Mouse (Mus musculus) MEL (cell line): ENCODE results near the gene Slc7a5. TPM values are rescaled to one million over a fixed set of nuclear protein-coding genes. Genes with fewer than 3 reads are reported as not detected.

Source experiments
- DNase-seq: peaks from one replicate; pipeline ENCODE4 v3.0.0; 2011; ENCODE audit warnings: low read depth, low spot score
- H3K27ac ChIP-seq: 2 replicates; pipeline ENCODE4 v1.5.1; 2012; ENCODE audit warnings: low read depth, mild to moderate bottlenecking, control low read depth, low read length, moderate library complexity; ENCODE audit not compliant: control insufficient read depth
- H3K27me3 ChIP-seq, 2 experiments: fragments of 150-350 bp in 1 of 2; sonication (generic) in 1 of 2; 2 replicates each; pipeline ENCODE4 v1.6.1; 2012; ENCODE audit warnings: low read length in 2 of 2, mild to moderate bottlenecking in 2 of 2, improper control_type of control experiment in 1 of 2, moderate library complexity in 1 of 2; ENCODE audit not compliant: insufficient read depth in 2 of 2, control insufficient read depth in 1 of 2
- H3K36me3 ChIP-seq, 2 experiments: 2 replicates each; pipeline ENCODE4 v1.6.1; 2012 to 2014; ENCODE audit warnings: low read length in 2 of 2, improper control_type of control experiment in 1 of 2, inconsistent platforms in 1 of 2, mild to moderate bottlenecking in 1 of 2; ENCODE audit not compliant: insufficient read depth in 2 of 2, control insufficient read depth in 1 of 2
- H3K4me1 ChIP-seq, 2 experiments: fragments of 150-350 bp in 1 of 2; sonication (generic) in 1 of 2; 2 replicates each; pipeline ENCODE4 v1.6.1; 2012; ENCODE audit warnings: low read length in 2 of 2, improper control_type of control experiment in 1 of 2, mild to moderate bottlenecking in 1 of 2; ENCODE audit not compliant: insufficient read depth in 2 of 2, control insufficient read depth in 1 of 2
- H3K4me3 ChIP-seq, 2 experiments: fragments of 150-350 bp in 1 of 2; sonication (generic) in 1 of 2; 2 replicates each; pipeline ENCODE4 v1.5.1; 2012; ENCODE audit warnings: low read depth in 2 of 2, low read length in 2 of 2, mild to moderate bottlenecking in 2 of 2, moderate library complexity in 2 of 2, control low read depth in 1 of 2, improper control_type of control experiment in 1 of 2; ENCODE audit not compliant: control insufficient read depth in 1 of 2, insufficient read depth in 1 of 2
- H3K79me2 ChIP-seq: 2 replicates; pipeline ENCODE4 v1.6.1; 2012; ENCODE audit warnings: mild to moderate bottlenecking, low read length, moderate library complexity; ENCODE audit not compliant: control insufficient read depth, poor library complexity, insufficient read depth
- H3K9ac ChIP-seq: 2 replicates; pipeline ENCODE4 v1.6.1; 2012; ENCODE audit warnings: low read depth, mild to moderate bottlenecking, control low read depth, low read length, moderate library complexity; ENCODE audit not compliant: control insufficient read depth, poor library complexity, severe bottlenecking
- H3K9me3 ChIP-seq: fragments of 150-350 bp; sonication (generic); replicated peaks from 2 replicates; pipeline ENCODE4 v1.6.1; 2012; ENCODE audit warnings: mild to moderate bottlenecking, low read length, improper control_type of control experiment, moderate library complexity; ENCODE audit not compliant: insufficient read depth
- BHLHE40 ChIP-seq: IDR thresholded peaks from 2 replicates; pipeline ENCODE4 v1.6.1; 2012; ENCODE audit warnings: low read depth, mild to moderate bottlenecking, inconsistent platforms, low read length, improper control_type of control experiment, borderline replicate concordance
- CHD1 ChIP-seq: IDR thresholded peaks from 2 replicates; pipeline ENCODE4 v1.6.1; 2012; ENCODE audit warnings: low read depth, mild to moderate bottlenecking, inconsistent platforms, low read length, improper control_type of control experiment
- CTCF ChIP-seq, 3 experiments: IDR thresholded peaks in 2 of 3; conservative IDR thresholded peaks in 1 of 3; 2 replicates each; pipeline ENCODE4 v1.5.1; 2011 to 2012; ENCODE audit warnings: low read length in 3 of 3, low read depth in 2 of 3, mild to moderate bottlenecking in 2 of 3, improper control_type of control experiment in 1 of 3, inconsistent platforms in 1 of 3, mixed read lengths in 1 of 3, moderate library complexity in 1 of 3; ENCODE audit not compliant: control insufficient read depth in 1 of 3, insufficient read depth in 1 of 3, poor library complexity in 1 of 3, severe bottlenecking in 1 of 3
- EP300 ChIP-seq, 2 experiments: IDR thresholded peaks; 2 replicates each; pipeline ENCODE4 v1.6.1; 2011; ENCODE audit warnings: improper control_type of control experiment in 2 of 2, low read length in 2 of 2, low read depth in 1 of 2, mild to moderate bottlenecking in 1 of 2
- GABPA ChIP-seq: IDR thresholded peaks from 2 replicates; pipeline ENCODE4 v1.6.1; 2012; ENCODE audit warnings: low read depth, mild to moderate bottlenecking, inconsistent platforms, low read length, improper control_type of control experiment, moderate library complexity
- HCFC1 ChIP-seq: IDR thresholded peaks from 2 replicates; pipeline ENCODE4 v1.6.1; 2012; ENCODE audit warnings: low read depth, mild to moderate bottlenecking, inconsistent platforms, low read length, improper control_type of control experiment, moderate library complexity
- JUND ChIP-seq: IDR thresholded peaks from 2 replicates; pipeline ENCODE4 v1.6.1; 2011; ENCODE audit warnings: low read depth, mild to moderate bottlenecking, improper control_type of control experiment, low read length
- MAFK ChIP-seq: IDR thresholded peaks from 2 replicates; pipeline ENCODE4 v1.6.1; 2011; ENCODE audit warnings: low read depth, mild to moderate bottlenecking, low read length, improper control_type of control experiment, borderline replicate concordance
- MAZ ChIP-seq: IDR thresholded peaks from 2 replicates; pipeline ENCODE4 v1.6.1; 2012; ENCODE audit warnings: low read depth, mild to moderate bottlenecking, inconsistent platforms, low read length, improper control_type of control experiment
- MEF2A ChIP-seq: IDR thresholded peaks from 2 replicates; pipeline ENCODE4 v1.6.1; 2014; ENCODE audit warnings: low read depth, mild to moderate bottlenecking, inconsistent platforms, low read length, improper control_type of control experiment; ENCODE audit not compliant: poor library complexity, insufficient replicate concordance, severe bottlenecking; ENCODE audit errors: extremely low read depth
- MXI1 ChIP-seq: IDR thresholded peaks from 2 replicates; pipeline ENCODE4 v1.6.1; 2011; ENCODE audit warnings: mild to moderate bottlenecking, low read depth, low read length, improper control_type of control experiment
- MYB ChIP-seq: IDR thresholded peaks from 2 replicates; pipeline ENCODE4 v1.6.1; 2011; ENCODE audit warnings: mild to moderate bottlenecking, low read depth, low read length, improper control_type of control experiment
- MYC ChIP-seq: IDR thresholded peaks from 2 replicates; pipeline ENCODE4 v1.6.1; 2011; ENCODE audit warnings: low read depth, mild to moderate bottlenecking, low read length, improper control_type of control experiment, moderate library complexity
- NELFE ChIP-seq: IDR thresholded peaks from 2 replicates; pipeline ENCODE4 v1.6.1; 2011; ENCODE audit warnings: low read depth, low read length, improper control_type of control experiment
- NRF1 ChIP-seq: IDR thresholded peaks from 2 replicates; pipeline ENCODE4 v1.6.1; 2014; ENCODE audit warnings: low read depth, mild to moderate bottlenecking, inconsistent platforms, low read length, improper control_type of control experiment, moderate library complexity; ENCODE audit not compliant: poor library complexity, insufficient read depth, severe bottlenecking
- POLR2A ChIP-seq, 2 experiments: IDR thresholded peaks; 2 replicates each; pipeline ENCODE4 v1.6.1; 2011 to 2012; ENCODE audit warnings: low read length in 2 of 2, mild to moderate bottlenecking in 2 of 2, control low read depth in 1 of 2, improper control_type of control experiment in 1 of 2, low read depth in 1 of 2, moderate library complexity in 1 of 2; ENCODE audit not compliant: control insufficient read depth in 1 of 2, insufficient read depth in 1 of 2, poor library complexity in 1 of 2
- POLR2AphosphoS2 ChIP-seq: IDR thresholded peaks from 2 replicates; pipeline ENCODE4 v1.6.1; 2011; ENCODE audit warnings: low read length, improper control_type of control experiment
- POLR2AphosphoS5 ChIP-seq: IDR thresholded peaks from 2 replicates; pipeline ENCODE4 v1.6.1; 2012; ENCODE audit warnings: low read depth, borderline replicate concordance, mild to moderate bottlenecking, inconsistent platforms, low read length, moderate library complexity, mixed read lengths
- RAD21 ChIP-seq: IDR thresholded peaks from 2 replicates; pipeline ENCODE4 v1.6.1; 2011; ENCODE audit warnings: mild to moderate bottlenecking, low read depth, low read length, improper control_type of control experiment
- RCOR1 ChIP-seq: IDR thresholded peaks from 2 replicates; pipeline ENCODE4 v1.6.1; 2012; ENCODE audit warnings: low read depth, mild to moderate bottlenecking, inconsistent platforms, low read length, improper control_type of control experiment
- SIN3A ChIP-seq: IDR thresholded peaks from 2 replicates; pipeline ENCODE4 v1.6.1; 2012; ENCODE audit warnings: low read length, improper control_type of control experiment, inconsistent platforms
- SMC3 ChIP-seq: IDR thresholded peaks from 2 replicates; pipeline ENCODE4 v1.6.1; 2011; ENCODE audit warnings: low read depth, low read length, improper control_type of control experiment
- TAL1 ChIP-seq: IDR thresholded peaks from 2 replicates; pipeline ENCODE4 v1.6.1; 2012; ENCODE audit warnings: mild to moderate bottlenecking, inconsistent platforms, low read length, moderate library complexity, mixed read lengths
- UBTF ChIP-seq: IDR thresholded peaks from 2 replicates; pipeline ENCODE4 v1.6.1; 2012; ENCODE audit warnings: low read depth, mild to moderate bottlenecking, inconsistent platforms, low read length, improper control_type of control experiment, moderate library complexity, borderline replicate concordance; ENCODE audit not compliant: insufficient read depth
- USF1 ChIP-seq: IDR thresholded peaks from 2 replicates; pipeline ENCODE4 v1.6.1; 2014; ENCODE audit warnings: low read depth, mild to moderate bottlenecking, inconsistent platforms, low read length, improper control_type of control experiment, moderate library complexity
- USF2 ChIP-seq, 2 experiments: IDR thresholded peaks; 2 replicates each; pipeline ENCODE4 v1.6.1; 2011 to 2012; ENCODE audit warnings: improper control_type of control experiment in 2 of 2, low read length in 2 of 2, borderline replicate concordance in 1 of 2, inconsistent platforms in 1 of 2, low read depth in 1 of 2, mild to moderate bottlenecking in 1 of 2; ENCODE audit not compliant: insufficient read depth in 1 of 2
- ZC3H11A ChIP-seq: IDR thresholded peaks from 2 replicates; pipeline ENCODE4 v1.6.1; 2012; ENCODE audit warnings: low read depth, mild to moderate bottlenecking, inconsistent platforms, low read length, improper control_type of control experiment
- ZMIZ1 ChIP-seq: IDR thresholded peaks from 2 replicates; pipeline ENCODE4 v1.6.1; 2012; ENCODE audit warnings: low read depth, mild to moderate bottlenecking, inconsistent platforms, low read length, improper control_type of control experiment, moderate library complexity
- polyA plus RNA-seq, 2 experiments: library from polyadenylated mRNA; stranded (reverse) in 1 of 2; unstranded in 1 of 2; fragments of >175 nt in 1 of 2; fragments of >200 nt in 1 of 2; gene quantifications; 2 replicates each; pipeline versions ENCODE4 v1.2.1 to v1.2.4; 2012; ENCODE audit warnings: low replicate concordance in 2 of 2, low read depth in 1 of 2; ENCODE audit not compliant: insufficient read length in 2 of 2, insufficient read depth in 1 of 2, missing spikeins in 1 of 2
- total RNA-seq: library from RNA; depleted of rRNA; stranded (reverse); fragments of 300-350 nt; gene quantifications from 2 replicates; pipeline ENCODE4 v1.2.3, GENCODE M21; 2012

Slc7a5 gene
- total and polyA plus RNA-seq, 3 experiments: 55.0 to 263 (median 108) TPM

DNA sequence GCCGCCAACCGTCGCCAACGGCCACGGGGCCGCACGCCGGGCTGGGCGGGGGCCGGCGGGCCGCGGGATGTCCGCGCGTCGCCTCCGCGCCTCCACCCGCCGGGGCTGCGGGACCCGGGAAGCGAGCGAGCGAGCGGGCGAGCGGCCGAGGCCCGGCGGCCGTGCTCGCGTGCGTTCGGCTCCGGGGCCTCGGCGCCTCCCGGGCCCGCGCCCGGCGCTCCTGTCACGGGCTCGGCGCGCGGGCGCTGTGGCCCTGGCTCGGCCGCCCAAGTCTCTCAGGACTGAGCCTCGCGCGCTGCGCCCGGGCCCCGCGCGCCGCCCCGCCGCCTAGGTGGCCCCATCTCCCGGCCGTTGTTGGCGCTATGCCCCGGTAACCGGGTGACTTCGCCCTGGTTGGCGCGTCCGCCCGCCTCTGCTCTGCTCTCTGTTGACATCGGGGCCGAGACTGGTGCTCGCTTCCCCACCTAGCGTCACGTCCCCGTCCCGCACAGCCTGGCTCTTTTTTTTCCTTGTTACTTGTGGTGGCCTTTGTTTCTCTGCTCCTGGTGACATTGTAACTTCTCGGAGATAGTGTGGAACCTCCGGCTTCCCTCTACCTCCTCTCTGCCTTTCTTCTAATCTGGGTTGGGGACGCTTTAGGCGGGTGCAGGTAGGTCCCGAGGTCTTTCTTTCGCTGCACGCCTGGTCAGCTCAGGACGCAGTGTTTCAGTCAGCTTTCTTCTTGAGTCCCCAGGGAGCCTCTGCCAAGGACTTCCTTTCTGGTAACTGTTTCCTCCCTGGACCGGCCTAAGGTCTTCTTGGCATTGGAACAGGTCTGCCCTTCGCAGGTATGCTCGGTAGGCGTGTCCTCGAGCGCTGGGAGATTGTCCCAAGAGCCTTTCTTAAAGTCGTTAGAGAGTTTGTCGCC, 43.5 kb upstream of the Slc7a5 start (continued):
- peak in 1 of 2 experiments; percentile 71; a peak in 1 of 4 replicates for TF ChIP-seq EP300 (IDR thresholded peaks at IDR 0.05; ENCODE audit: low read depth in 1 of 2, low read length in 2 of 2)
- TF ChIP-seq CHD1: peak; percentile 97
- no peak for TF ChIP-seq POLR2AphosphoS5
- TF ChIP-seq MYB: peak; percentile 99
- no peak for TF ChIP-seq HCFC1
- no peak for TF ChIP-seq RAD21
- TF ChIP-seq SMC3: no peak
- no peak for TF ChIP-seq ZC3H11A
- no peak for TF ChIP-seq UBTF
- no peak for TF ChIP-seq RCOR1
- no peak for TF ChIP-seq USF1
- TF ChIP-seq USF2 (IDR thresholded peaks at IDR 0.05; ENCODE audit: borderline replicate concordance in 1 of 2, insufficient read depth in 1 of 2, low read depth in 1 of 2, low read length in 2 of 2): no peak
- no peak; a peak in 1 of 6 replicates for TF ChIP-seq CTCF (IDR thresholded peaks at IDR 0.05 in 2 of 3, conservative IDR thresholded peaks at IDR 0.05 in 1 of 3; ENCODE audit: control insufficient read depth in 1 of 3, insufficient read depth in 1 of 3, low read depth in 2 of 3, low read length in 3 of 3, poor library complexity in 1 of 3, severe bottlenecking in 1 of 3)
- no peak for TF ChIP-seq JUND
- peak; percentile 58 for TF ChIP-seq SIN3A
- peak; percentile 74 to 75 for TF ChIP-seq POLR2A (IDR thresholded peaks at IDR 0.05; ENCODE audit: control insufficient read depth in 1 of 2, insufficient read depth in 1 of 2, low read depth in 1 of 2, low read length in 2 of 2, poor library complexity in 1 of 2)
- no peak for TF ChIP-seq NRF1
- TF ChIP-seq MEF2A: no peak
- TF ChIP-seq, all 39 proteins: peak for 12

DNA sequence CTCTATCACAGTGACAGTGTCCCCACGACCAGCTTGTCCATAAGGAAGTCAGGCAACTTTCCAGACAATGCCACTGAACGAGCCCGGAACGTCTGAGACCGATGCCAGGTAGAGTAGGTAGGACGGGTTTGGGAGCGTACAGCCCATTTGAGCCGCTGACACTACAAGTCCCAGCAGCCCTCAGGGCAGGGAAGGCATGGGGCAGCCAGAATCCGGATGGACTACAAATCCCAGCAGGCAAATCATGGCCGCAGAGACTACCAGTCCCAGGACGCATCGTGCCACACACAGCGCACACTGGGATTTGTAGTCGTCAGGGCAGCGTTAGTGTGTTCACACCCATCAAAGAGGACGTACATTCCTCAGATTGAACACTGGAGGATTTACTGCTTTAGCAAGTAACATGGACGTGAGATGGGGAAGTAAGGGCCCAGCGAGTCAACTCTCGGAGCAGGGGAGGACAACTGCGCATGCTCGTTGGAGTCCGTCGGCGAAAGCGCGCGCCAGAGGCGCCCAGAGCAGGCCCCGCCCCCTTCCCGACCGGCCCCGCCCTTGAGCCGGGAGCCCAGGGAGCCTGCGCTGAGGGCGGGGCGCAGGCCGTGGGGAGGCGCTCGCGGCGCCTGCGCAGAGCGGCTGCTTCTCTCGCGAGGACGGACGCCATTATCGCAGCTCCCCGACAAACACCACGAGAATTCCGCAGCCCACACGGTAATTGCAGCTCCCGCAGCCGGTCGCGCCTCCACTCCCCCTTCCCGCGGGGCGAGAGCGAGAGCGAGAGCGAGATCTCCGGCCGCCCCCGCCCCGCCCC, 42.7 kb upstream of the Slc7a5 start:
- Histone ChIP-seq H3K27ac (peak overlapping the region; percentile 98), H3K27me3 (no peaks in the 10 kb centered on the region), H3K4me1 (peaks cover 3 to 44% of the 10 kb centered on the region in 2 experiments; a peak in 3 of 4 replicates), H3K9me3 (no peaks in the 10 kb centered on the region), H3K79me2 (peaks cover 25% of the 10 kb centered on the region), H3K4me3 (peak overlapping the region; percentile 31 to 73), H3K9ac (peak overlapping the region; percentile 87), H3K36me3 (peaks cover 0 to 41% of the 10 kb centered on the region in 2 experiments; a peak in 2 of 4 replicates)
- DNase-seq: peak; percentile 99
- TF ChIP-seq BHLHE40: no peak
- TF ChIP-seq JUND: no peak
- no peak for TF ChIP-seq MAFK
- no peak for TF ChIP-seq TAL1
- peak; percentile 92 for TF ChIP-seq SIN3A
- no peak for TF ChIP-seq POLR2AphosphoS2
- TF ChIP-seq MXI1: peak; percentile 43; the same call in 1 of the 2 replicates
- peak; percentile 97 for TF ChIP-seq HCFC1
- no peak for TF ChIP-seq UBTF
- no peak; the same call in 1 of the 2 replicates for TF ChIP-seq GABPA
- TF ChIP-seq POLR2AphosphoS5: peak; percentile 49; the same call in 1 of the 2 replicates
- TF ChIP-seq USF2 (IDR thresholded peaks at IDR 0.05; ENCODE audit: borderline replicate concordance in 1 of 2, insufficient read depth in 1 of 2, low read depth in 1 of 2, low read length in 2 of 2): no peak
- TF ChIP-seq NELFE: peak; percentile 71; the same call in 1 of the 2 replicates
- TF ChIP-seq ZMIZ1: no peak; the same call in 1 of the 2 replicates
- TF ChIP-seq MAZ: peak; percentile 75; the same call in 1 of the 2 replicates
- TF ChIP-seq NRF1: peak; percentile 86
- TF ChIP-seq MYC: peak; percentile 95
- TF ChIP-seq CHD1: no peak
